Mouse (Mus musculus) kidney, adult 9 months (tissue): ENCODE results near the gene Aifm1.

Experiments
- DNase-seq: peaks from one replicate; pipeline ENCODE4 v3.0.0; 2022

Gene Aifm1

GRCm38 (mm10) chrX:48513166-48513807 lies at the start of gene Aifm1:
Gene Aifm1, minus strand, starts transcription at chrX:48513563.
- DNase-seq = peak; percentile 95

GRCm38 (mm10) chrX:48532175-48532574 lies 18.8 kb upstream of the Aifm1 start:
- peak; percentile 71 for DNase-seq

- no peak for DNase-seq
These were observed 13.1 kb upstream of the Aifm1 start for GRCm38 (mm10) chrX:48526435-48526834.

- DNase-seq = no peak
These were observed 12.5 kb upstream of the Aifm1 start for GRCm38 (mm10) chrX:48525866-48526265.

- DNase-seq = no peak
These were observed 12.0 kb upstream of the Aifm1 start for GRCm38 (mm10) chrX:48525332-48525731.

- no peak for DNase-seq
These were observed 10.1 kb upstream of the Aifm1 start for GRCm38 (mm10) chrX:48523512-48523911.

GRCm38 (mm10) chrX:48521651-48522050 lies 8.3 kb upstream of the Aifm1 start:
- no peak for DNase-seq

GRCm38 (mm10) chrX:48519549-48520085 lies 6.3 kb upstream of the Aifm1 start:
- no peak for DNase-seq

- DNase-seq = no peak
These were observed 5.6 kb upstream of the Aifm1 start, which contains the start of gene Rab33a for GRCm38 (mm10) chrX:48518808-48519548. Gene Rab33a, plus strand, starts transcription at chrX:48519285.

GRCm38 (mm10) chrX:48518211-48518807 lies 4.9 kb upstream of the Aifm1 start:
- no peak for DNase-seq

GRCm38 (mm10) chrX:48513824-48514223 lies 461 bp upstream of the Aifm1 start:
- no peak for DNase-seq

GRCm38 (mm10) chrX:48493763-48494162 lies 19.6 kb downstream of the Aifm1 start:
- DNase-seq = no peak

GRCm38 (mm10) chrX:48481687-48482086 lies 31.7 kb downstream of the Aifm1 start:
- no peak for DNase-seq

GRCm38 (mm10) chrX:48481095-48481494 lies 32.3 kb downstream of the Aifm1 start:
- DNase-seq = no peak

GRCm38 (mm10) chrX:48467355-48467946 lies 45.9 kb downstream of the Aifm1 start:
- DNase-seq = no peak

- DNase-seq = no peak
These were observed 47.2 kb downstream of the Aifm1 start for GRCm38 (mm10) chrX:48466174-48466573.

- no peak for DNase-seq
These were observed 48.9 kb downstream of the Aifm1 start for GRCm38 (mm10) chrX:48464436-48464835.

GRCm38 (mm10) chrX:48463636-48464035 lies 49.7 kb downstream of the Aifm1 start:
- no peak for DNase-seq

GRCm38 (mm10) chrX:48462754-48463507 lies 50.4 kb downstream of the Aifm1 start, which contains the start of gene Elf4:
Gene Elf4, minus strand, starts transcription at chrX:48463132.
- peak; percentile 44 for DNase-seq

- DNase-seq = no peak
These were observed 51.1 kb downstream of the Aifm1 start for GRCm38 (mm10) chrX:48462297-48462696.

- DNase-seq = no peak
These were observed 52.4 kb downstream of the Aifm1 start for GRCm38 (mm10) chrX:48461006-48461405.

GRCm38 (mm10) chrX:48460496-48460895 lies 52.9 kb downstream of the Aifm1 start:
- no peak for DNase-seq
